Mouse (Mus musculus) ovary, postnatal 14 days (tissue): ENCODE results near the gene Epb41l4b.
A peak's percentile ranks its signal among the peaks of the same experiment; 100 is the strongest.

Source experiments
- DNase-seq: peaks from one replicate; pipeline ENCODE4 v3.0.0; 2022; ENCODE audit warnings: low spot score

Epb41l4b gene

DNA sequence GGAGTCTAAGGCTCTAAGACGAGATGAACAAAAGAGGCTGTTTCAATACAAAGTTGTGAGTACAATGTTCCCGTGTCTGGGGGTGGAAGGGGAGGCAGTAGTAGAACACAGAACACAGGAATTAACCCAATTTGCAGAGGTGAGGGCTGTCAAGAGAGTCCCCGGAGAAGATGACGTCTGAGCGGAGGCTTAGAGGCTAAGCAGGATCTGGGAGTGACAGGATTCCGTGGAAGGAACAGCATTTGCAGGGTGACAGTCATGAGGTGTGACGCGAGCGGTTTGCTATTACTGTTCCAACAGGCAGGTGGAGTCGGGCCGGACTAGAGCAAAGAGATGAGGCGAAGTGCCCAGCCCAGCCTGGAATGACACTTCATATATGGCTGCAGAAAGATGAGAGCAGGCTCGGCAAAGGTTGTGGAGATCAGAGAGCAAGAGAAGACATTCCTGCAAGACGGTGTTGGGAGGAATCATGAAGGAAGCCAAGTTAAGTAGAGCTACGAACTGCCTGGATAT lies 82.9 kb downstream of the Epb41l4b start:
- no peak for DNase-seq

- DNase-seq = no peak
Observed at GRCm38 (mm10) chr4:57058623-57059022, 84.6 kb downstream of the Epb41l4b start.

- DNase-seq = no peak
Observed at GRCm38 (mm10) chr4:57057637-57058036, 85.6 kb downstream of the Epb41l4b start.

- DNase-seq = no peak
Observed at GRCm38 (mm10) chr4:57055635-57056034, 87.6 kb downstream of the Epb41l4b start.

DNA sequence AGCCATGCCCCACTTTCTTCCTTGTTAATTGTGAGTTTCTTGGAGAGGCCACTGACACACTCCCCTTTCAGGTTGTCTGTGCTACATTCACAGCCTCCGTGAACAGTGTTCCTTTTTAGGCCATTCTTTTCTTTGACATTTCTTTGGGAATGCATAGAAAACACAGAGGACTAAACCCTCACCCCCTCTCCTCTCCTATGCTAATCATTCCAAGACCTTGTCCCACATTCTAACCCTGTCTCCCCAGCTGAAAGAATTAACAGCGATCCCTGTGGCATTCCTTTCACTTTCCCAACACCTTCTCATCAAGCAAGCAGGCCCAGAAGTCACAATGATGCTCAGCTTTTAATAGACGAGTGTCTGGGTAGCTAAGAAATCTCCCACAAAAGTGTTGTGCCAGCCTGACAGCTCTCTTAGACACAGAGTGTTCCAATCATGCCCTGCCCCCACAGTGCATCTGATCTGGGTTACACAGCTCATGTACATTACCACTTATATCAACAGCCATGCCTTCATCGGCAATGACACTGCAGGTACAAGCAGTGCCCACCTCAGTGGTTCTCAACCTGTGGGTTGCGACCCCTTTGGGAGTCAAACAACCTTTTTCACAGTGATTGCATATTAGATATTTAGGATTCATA lies 93.8 kb downstream of the Epb41l4b start:
- no peak for DNase-seq

GRCm38 (mm10) chr4:57048566-57048965 lies 94.7 kb downstream of the Epb41l4b start:
- no peak for DNase-seq

- DNase-seq = no peak
Observed at GRCm38 (mm10) chr4:57046160-57046571, 97.1 kb downstream of the Epb41l4b start.

- DNase-seq = no peak
Observed at GRCm38 (mm10) chr4:57043621-57044020, 99.6 kb downstream of the Epb41l4b start.

- DNase-seq = no peak
Observed at GRCm38 (mm10) chr4:57041661-57042060, 101.6 kb downstream of the Epb41l4b start.

DNA sequence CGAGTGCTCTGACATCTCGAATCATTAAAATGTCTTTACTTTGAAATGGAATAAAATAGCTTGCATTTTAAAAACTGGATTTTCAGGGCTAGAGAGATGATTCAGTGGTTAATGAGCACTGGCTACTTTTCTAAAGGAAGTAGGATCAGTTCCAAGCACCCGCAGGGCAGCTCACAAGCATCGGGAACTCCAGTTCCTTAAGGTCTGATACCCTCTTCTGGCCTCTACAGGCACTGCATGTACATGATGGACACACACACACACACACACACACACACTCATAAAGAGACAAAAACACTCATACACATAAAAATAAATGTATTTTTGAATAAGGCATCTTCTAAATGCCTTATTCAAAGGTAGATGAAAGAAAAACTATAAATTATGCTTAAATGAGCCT lies 102.0 kb downstream of the Epb41l4b start:
- DNase-seq = no peak

DNA sequence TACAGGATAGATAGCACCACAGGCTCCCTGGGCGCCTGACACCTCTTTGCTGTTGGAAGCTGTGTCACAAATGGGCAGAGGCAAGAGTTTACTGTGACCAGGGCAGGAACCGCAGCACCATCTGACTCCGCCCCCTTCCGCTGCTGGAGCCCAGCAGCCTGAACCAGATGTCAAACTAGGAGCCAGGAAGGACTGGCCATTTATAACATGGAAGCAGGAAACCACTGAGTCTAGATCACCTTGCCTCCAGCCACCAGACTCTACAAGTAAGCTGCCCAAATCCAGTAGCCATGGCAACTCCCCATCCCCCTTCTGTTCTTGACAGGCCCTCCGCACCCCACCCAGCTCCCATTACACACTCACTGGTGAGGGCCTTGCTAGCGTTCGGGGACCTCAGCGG lies 102.8 kb downstream of the Epb41l4b start:
- no peak for DNase-seq

DNA sequence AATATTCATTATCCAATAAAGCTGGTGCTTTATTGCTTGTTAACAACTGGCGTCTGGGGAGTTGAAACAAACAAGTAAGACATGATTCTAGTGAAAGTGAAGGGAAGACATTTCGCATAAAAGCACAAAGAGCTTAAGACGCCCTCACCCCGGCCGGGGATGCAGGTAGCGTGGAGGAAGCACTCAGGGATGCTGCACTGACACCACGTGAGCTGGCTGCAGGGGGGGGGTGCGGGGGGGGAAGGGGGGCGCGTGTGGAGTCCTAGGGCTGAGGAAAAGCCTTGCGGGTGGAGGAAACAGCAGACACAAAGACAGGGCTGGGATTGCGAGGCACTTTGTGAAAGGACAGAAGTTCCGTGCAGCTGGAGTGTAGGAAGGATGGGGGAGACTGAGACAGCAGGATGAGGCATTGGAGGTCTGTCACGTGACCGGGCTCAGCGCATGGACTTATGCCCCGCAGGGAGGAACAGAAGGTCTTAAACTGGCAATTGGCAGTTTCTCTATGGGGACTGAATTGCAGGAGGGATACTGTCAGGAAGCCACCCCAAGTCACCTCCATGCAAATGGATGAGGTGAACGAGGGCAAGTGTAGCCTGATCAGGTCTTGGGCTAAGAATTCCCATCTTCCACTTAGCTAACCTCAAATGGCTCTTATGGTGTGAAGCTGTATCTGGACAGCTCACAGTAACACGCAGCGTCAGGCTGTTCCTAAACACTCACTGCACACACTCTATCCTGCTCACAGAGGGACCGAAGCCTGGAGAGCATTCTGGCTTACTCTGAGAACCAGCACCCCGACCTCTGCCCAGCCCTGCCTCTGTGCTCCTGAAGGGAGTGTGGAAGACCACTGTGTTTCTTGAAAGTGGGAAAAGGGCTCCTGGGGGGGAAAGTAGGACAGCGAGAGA lies 103.9 kb downstream of the Epb41l4b start:
- DNase-seq = no peak

- DNase-seq = no peak
Observed at GRCm38 (mm10) chr4:57037554-57037953, 105.7 kb downstream of the Epb41l4b start.

GRCm38 (mm10) chr4:57034169-57034568 lies 109.1 kb downstream of the Epb41l4b start:
- no peak for DNase-seq

DNA sequence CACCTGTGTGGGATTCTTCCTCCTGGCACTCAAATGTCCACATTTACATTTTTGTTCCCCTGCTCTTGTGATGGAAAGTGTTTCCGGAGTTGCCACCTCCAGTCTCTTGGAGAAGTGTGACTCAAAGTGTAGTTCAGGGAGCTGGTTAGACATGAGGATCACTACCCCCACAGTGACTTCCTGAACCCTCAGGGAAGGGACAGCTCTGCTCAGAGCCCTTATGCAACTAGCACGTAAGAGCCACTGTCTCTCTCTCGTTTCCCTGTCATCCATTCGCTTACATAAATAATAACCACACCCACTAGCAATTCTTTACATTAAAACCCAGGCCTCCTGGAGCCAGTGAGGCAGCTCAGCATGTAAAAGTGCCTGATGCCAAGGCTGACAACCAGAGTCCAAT lies 111.8 kb downstream of the Epb41l4b start:
- DNase-seq = no peak

DNA sequence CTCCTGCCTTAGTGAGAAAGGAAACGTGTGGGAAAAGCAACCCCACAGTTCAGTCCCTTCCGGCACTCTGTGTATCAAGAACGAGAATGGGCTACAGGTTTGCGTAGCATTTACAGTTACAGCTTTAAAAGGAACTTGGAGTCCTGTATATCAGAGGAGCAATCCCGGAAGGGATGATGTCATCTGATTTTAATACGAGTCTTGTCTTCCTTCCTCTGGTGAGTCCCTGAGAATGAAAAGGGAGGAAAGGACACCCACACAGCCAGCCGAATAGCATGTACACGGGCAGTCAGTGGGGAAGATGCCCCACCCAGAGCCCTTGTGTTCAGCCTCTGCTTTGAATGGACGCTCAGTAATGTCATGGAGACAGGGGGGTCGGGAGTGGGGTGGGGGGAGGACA lies 115.3 kb downstream of the Epb41l4b start:
- no peak for DNase-seq

GRCm38 (mm10) chr4:57023527-57023926 lies 119.7 kb downstream of the Epb41l4b start:
- DNase-seq = no peak

DNA sequence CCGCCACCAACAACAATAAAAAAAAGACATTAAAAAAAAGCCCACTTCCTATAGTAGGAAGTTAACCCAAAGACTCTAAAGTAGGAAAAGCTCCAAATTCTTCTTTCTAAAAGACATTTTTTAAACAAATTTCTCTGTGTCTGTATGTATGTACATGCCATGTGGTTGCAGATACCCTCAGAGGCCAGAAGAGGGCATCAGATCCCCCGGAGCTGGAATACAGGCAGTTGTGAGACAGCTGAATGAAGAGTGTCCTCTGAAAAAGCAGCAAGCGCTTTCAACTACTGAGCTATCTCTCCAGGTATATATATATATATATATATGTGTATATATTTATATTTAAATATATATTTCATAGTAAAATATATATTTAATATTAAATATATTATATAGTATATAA lies 121.9 kb downstream of the Epb41l4b start:
- no peak for DNase-seq

DNA sequence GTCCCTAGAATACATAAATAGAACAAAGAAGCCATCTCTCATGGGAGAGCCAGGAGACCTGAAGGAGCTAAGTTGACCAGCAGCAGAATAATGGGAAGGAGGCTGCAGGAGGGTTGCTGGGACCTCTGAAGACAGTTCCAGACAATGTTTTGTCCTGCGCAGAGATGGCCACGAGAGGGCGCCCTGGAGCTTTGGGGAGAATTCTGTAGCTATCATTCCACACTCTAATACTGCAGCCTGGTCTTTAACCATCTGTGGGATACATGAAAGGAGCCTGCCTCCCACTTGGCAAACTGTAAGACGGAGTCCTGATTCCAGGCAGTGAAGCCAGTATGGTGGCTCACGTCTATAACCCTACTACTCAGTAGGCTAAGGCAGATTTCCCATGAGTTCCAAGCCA lies 126.0 kb downstream of the Epb41l4b start:
- peak; percentile 72 for DNase-seq

- no peak for DNase-seq
Observed at GRCm38 (mm10) chr4:57016366-57017171, 126.7 kb downstream of the Epb41l4b start.

GRCm38 (mm10) chr4:57015032-57015431 lies 128.2 kb downstream of the Epb41l4b start:
- no peak for DNase-seq

DNA sequence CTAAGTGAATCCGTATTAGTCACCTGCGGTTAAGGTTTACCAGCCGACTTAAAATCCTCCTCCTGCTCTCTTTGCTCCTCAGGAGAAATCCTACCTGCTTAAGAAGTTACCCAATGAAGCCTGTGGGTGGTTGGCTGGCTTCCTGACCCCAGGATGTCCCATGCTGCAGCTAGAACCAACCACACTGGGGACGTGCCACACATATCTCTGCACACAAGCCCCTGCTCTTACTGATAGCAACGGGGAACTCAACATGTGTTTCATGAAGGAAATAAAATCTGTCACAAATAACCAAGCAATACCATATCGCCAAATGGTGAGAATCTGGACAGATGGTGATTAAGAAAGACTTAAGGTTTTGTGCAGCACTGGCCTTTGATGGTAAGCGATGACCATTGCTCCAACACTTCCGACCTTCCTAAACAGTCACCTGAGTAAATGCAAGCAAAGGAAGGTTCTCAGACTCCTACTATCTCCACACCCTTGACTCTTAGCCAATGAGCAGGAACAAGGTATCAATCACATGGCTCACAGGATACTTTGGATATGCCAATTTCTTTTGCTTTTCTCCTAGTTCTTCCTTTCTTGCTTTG lies 131.7 kb downstream of the Epb41l4b start:
- DNase-seq = no peak
